Mouse (Mus musculus): ENCODE data around the gene Pim3. TPM values are rescaled to one million over a fixed set of nuclear protein-coding genes. Genes with fewer than 3 reads are reported as not detected.

The Pim3 gene
- polyA plus RNA-seq, 1 experiment: 60.3 TPM

- Histone ChIP-seq H3K36me3 (ENCODE audit: control insufficient read depth, insufficient read depth, low read length) (no peaks in the 10 kb centered on the region), H3K4me3 (ENCODE audit: low read depth, low read length) (no peak overlapping the region), H3K27ac (ENCODE audit: insufficient read depth, low read depth, low read length) (no peak overlapping the region), H3K27me3 (ENCODE audit: control insufficient read depth, insufficient read depth, low read length) (no peaks in the 10 kb centered on the region), H3K4me1 (ENCODE audit: control insufficient read depth, insufficient read depth, insufficient read length, low read length) (peaks cover 13% of the 10 kb centered on the region)
- WGBS: 38% methylated on average over 5 of the region's 5 CpGs
- TF ChIP-seq POLR2A (IDR thresholded peaks at IDR 0.05; ENCODE audit: low read depth, low read length) (no peak), CTCF (IDR thresholded peaks at IDR 0.05; ENCODE audit: extremely low read depth, insufficient read length, insufficient replicate concordance, low read depth, low read length) (no peak)
Measured at GRCm38 (mm10) chr15:88892876-88893275, 30.9 kb downstream of the Pim3 start.

DNA sequence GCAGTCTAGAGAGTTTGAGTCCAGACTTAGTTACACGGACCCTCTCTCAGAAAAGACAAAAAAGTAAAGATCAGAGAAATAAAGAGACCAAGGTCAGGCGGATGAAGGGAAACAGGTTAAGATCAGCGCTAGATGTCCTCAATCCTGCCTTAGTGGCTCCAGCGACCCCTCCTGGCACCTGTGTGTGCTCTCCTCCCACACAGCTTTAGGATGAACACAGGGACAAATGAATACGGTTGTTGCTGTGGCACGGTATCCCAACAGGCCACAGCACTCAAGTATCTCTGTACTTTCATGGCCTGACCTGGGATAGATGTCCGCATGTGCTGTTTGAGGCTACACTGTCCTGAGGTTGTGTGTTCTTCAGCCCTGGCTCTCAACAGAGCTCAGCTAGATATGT lies 33.1 kb downstream of the Pim3 start:
- Histone ChIP-seq H3K27ac (ENCODE audit: insufficient read depth, low read depth, low read length) (no peak overlapping the region), H3K4me1 (ENCODE audit: control insufficient read depth, insufficient read depth, insufficient read length, low read length) (peaks cover 13% of the 10 kb centered on the region), H3K27me3 (ENCODE audit: control insufficient read depth, insufficient read depth, low read length) (no peaks in the 10 kb centered on the region), H3K4me3 (ENCODE audit: low read depth, low read length) (no peak overlapping the region), H3K36me3 (ENCODE audit: control insufficient read depth, insufficient read depth, low read length) (no peaks in the 10 kb centered on the region)
- WGBS: 73% methylated on average over 7 of the region's 7 CpGs
- TF ChIP-seq CTCF (IDR thresholded peaks at IDR 0.05; ENCODE audit: extremely low read depth, insufficient read length, insufficient replicate concordance, low read depth, low read length) (no peak), POLR2A (IDR thresholded peaks at IDR 0.05; ENCODE audit: low read depth, low read length) (no peak)

GRCm38 (mm10) chr15:88895891-88896290 lies 33.9 kb downstream of the Pim3 start:
- 38% methylated on average over 6 of the region's 6 CpGs for WGBS
- Histone ChIP-seq H3K27me3 (ENCODE audit: control insufficient read depth, insufficient read depth, low read length) (no peaks in the 10 kb centered on the region), H3K4me1 (ENCODE audit: control insufficient read depth, insufficient read depth, insufficient read length, low read length) (peaks cover 9% of the 10 kb centered on the region; the same call in 1 of the 2 replicates), H3K36me3 (ENCODE audit: control insufficient read depth, insufficient read depth, low read length) (no peaks in the 10 kb centered on the region), H3K4me3 (ENCODE audit: low read depth, low read length) (no peak overlapping the region), H3K27ac (ENCODE audit: insufficient read depth, low read depth, low read length) (no peak overlapping the region)
- TF ChIP-seq POLR2A (IDR thresholded peaks at IDR 0.05; ENCODE audit: low read depth, low read length): no peak
- no peak for TF ChIP-seq CTCF (IDR thresholded peaks at IDR 0.05; ENCODE audit: extremely low read depth, insufficient read length, insufficient replicate concordance, low read depth, low read length)

DNA sequence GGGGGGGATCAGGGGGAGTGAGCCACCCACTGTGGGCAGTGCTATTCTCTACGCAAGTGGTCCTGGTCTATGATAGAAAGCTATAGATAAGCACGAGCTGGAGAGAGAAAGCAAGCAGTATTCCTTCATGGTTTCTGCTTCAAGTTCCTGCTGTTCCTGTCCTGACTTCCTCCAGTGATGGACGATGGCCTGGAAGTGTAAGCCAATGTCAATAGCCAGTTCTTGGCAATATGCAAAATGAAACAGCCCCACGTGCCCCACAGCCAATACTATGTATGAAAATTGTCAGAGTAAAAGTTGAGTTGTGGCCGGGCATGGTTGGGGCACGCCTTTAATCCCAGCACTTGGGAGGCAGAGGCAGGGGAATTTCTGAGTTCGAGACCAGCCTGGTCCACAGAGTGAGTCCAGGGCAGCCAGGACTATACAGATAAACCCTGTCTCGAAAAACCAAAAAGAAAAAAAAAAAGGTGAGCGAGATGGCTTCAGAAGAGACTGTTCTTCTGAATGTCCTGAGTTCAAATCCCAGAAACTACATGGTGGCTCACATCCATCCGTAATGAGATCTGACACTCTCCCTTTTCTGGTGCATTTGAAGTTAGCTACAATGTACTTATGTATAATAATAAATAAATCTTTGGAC lies 34.5 kb downstream of the Pim3 start:
- H3K27me3 ChIP-seq (ENCODE audit: control insufficient read depth, insufficient read depth, low read length): no peaks in the 10 kb centered on the region
- H3K27ac ChIP-seq (ENCODE audit: insufficient read depth, low read depth, low read length): no peak overlapping the region
- TF ChIP-seq CTCF (IDR thresholded peaks at IDR 0.05; ENCODE audit: extremely low read depth, insufficient read length, insufficient replicate concordance, low read depth, low read length): no peak
- TF ChIP-seq POLR2A (IDR thresholded peaks at IDR 0.05; ENCODE audit: low read depth, low read length): no peak
- no peak overlapping the region for H3K4me3 ChIP-seq (ENCODE audit: low read depth, low read length)
- H3K36me3 ChIP-seq (ENCODE audit: control insufficient read depth, insufficient read depth, low read length): no peaks in the 10 kb centered on the region
- 71% methylated on average over 10 of the region's 10 CpGs for WGBS
- peaks cover 4% of the 10 kb centered on the region; the same call in 1 of the 2 replicates for H3K4me1 ChIP-seq (ENCODE audit: control insufficient read depth, insufficient read depth, insufficient read length, low read length)

- TF ChIP-seq POLR2A (IDR thresholded peaks at IDR 0.05; ENCODE audit: low read depth, low read length) (no peak), CTCF (IDR thresholded peaks at IDR 0.05; ENCODE audit: extremely low read depth, insufficient read length, insufficient replicate concordance, low read depth, low read length) (no peak)
- H3K27ac ChIP-seq (ENCODE audit: insufficient read depth, low read depth, low read length): no peak overlapping the region
- WGBS: 77% methylated on average over 15 of the region's 15 CpGs
- no peaks in the 10 kb centered on the region for H3K27me3 ChIP-seq (ENCODE audit: control insufficient read depth, insufficient read depth, low read length)
- no peaks in the 10 kb centered on the region for H3K4me1 ChIP-seq (ENCODE audit: control insufficient read depth, insufficient read depth, insufficient read length, low read length)
- no peaks in the 10 kb centered on the region for H3K36me3 ChIP-seq (ENCODE audit: control insufficient read depth, insufficient read depth, low read length)
- H3K4me3 ChIP-seq (ENCODE audit: low read depth, low read length): no peak overlapping the region
Measured at GRCm38 (mm10) chr15:88902200-88902875, 40.4 kb downstream of the Pim3 start.

DNA sequence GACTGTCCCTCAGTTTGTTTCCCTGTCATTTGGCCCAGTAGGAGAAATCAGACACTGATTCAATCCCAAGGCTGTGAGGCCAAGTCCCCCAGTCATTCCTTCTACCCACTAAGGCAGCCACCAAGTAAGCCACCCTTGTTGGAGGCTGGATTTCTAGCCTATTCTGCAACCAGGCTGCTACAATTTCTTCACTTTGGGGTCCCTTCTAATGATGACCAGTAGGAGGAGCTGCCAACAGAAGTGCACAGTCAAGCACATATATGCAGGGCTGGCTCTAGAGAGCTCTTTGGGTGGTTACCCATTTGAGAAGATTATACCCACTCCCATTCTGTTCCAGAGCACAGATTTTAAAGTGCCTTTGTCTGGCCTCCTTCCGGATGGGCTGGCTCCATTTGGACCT lies 41.1 kb downstream of the Pim3 start:
- Histone ChIP-seq H3K4me1 (ENCODE audit: control insufficient read depth, insufficient read depth, insufficient read length, low read length) (no peaks in the 10 kb centered on the region), H3K4me3 (ENCODE audit: low read depth, low read length) (no peak overlapping the region), H3K27ac (ENCODE audit: insufficient read depth, low read depth, low read length) (no peak overlapping the region), H3K27me3 (ENCODE audit: control insufficient read depth, insufficient read depth, low read length) (no peaks in the 10 kb centered on the region), H3K36me3 (ENCODE audit: control insufficient read depth, insufficient read depth, low read length) (no peaks in the 10 kb centered on the region)
- WGBS: 83% methylated on average over 1 of the region's 1 CpGs
- no peak for TF ChIP-seq CTCF (IDR thresholded peaks at IDR 0.05; ENCODE audit: extremely low read depth, insufficient read length, insufficient replicate concordance, low read depth, low read length)
- TF ChIP-seq POLR2A (IDR thresholded peaks at IDR 0.05; ENCODE audit: low read depth, low read length): no peak

DNA sequence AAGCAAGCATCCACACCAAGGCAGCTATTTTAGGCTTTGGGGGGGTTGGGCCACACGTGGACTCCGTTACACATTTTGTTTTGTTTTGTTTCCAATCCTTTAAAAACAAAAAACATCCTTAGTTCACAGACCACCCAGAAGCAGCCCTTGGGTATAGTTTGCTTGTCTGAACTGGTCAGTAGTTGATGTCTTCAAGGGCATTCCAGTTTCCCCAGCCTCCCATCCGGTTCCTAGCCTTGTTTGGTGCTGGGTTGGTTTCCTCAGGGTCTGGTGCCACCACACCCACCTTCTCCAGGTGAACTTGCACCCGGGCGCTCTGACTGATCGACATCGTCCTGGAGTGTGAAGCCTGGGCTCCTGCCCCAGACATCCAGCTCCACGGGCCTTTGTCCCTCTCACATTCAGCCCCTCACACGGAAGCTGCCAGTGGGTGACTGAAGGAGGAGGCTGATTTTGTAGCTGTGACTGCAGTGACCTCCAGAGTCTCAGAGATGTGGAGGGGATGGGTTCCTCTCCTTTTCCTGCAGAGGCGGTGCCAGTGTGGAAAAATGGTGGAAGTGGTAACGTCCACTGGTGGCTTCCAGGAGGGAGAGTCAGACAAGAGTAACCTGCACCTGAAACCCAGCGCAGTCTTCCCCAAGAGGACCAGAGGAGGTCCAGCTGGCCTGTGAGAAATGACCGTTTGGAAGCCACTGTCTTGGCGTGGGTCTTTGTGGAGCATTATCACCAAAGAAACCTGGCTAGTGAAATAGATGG lies 42.2 kb downstream of the Pim3 start:
- H3K4me3 ChIP-seq (ENCODE audit: low read depth, low read length): no peak overlapping the region
- no peaks in the 10 kb centered on the region for H3K27me3 ChIP-seq (ENCODE audit: control insufficient read depth, insufficient read depth, low read length)
- 88% methylated on average over 14 of the region's 14 CpGs for WGBS
- H3K27ac ChIP-seq (ENCODE audit: insufficient read depth, low read depth, low read length): no peak overlapping the region
- peaks cover 2% of the 10 kb centered on the region; the same call in 1 of the 2 replicates for H3K4me1 ChIP-seq (ENCODE audit: control insufficient read depth, insufficient read depth, insufficient read length, low read length)
- no peaks in the 10 kb centered on the region for H3K36me3 ChIP-seq (ENCODE audit: control insufficient read depth, insufficient read depth, low read length)
- TF ChIP-seq POLR2A (IDR thresholded peaks at IDR 0.05; ENCODE audit: low read depth, low read length): no peak
